Mouse (Mus musculus) spleen, postnatal 36 days (tissue): ENCODE measurements around the gene Slc26a1.
"Not testable (repeated sequence)": the region's sequence is repeated elsewhere in the genome, so short reads cannot be mapped to it uniquely, and the experiment has no call there.

ENCODE experiments used
- DNase-seq, 2 experiments: peaks; one replicate each; pipeline ENCODE4 v3.0.0; 2022; ENCODE audit warnings: low spot score in 2 of 2, mixed read lengths in 1 of 2

Slc26a1 gene

GRCm38 (mm10) chr5:108655891-108656650, 19.3 kb downstream of the Slc26a1 start:
- DNase-seq: no peak

GRCm38 (mm10) chr5:108655381-108655780, 20.0 kb downstream of the Slc26a1 start:
- no peak for DNase-seq

- DNase-seq: no peak
Measured at GRCm38 (mm10) chr5:108654444-108654990, 20.9 kb downstream of the Slc26a1 start.

- DNase-seq: no peak
Measured at GRCm38 (mm10) chr5:108653341-108653740, 22.0 kb downstream of the Slc26a1 start.

GRCm38 (mm10) chr5:108651823-108652222, 23.5 kb downstream of the Slc26a1 start:
- peak; percentile 66 to 71 for DNase-seq

GRCm38 (mm10) chr5:108651136-108651720, 24.1 kb downstream of the Slc26a1 start:
- DNase-seq: no peak

- DNase-seq: no peak
Measured at GRCm38 (mm10) chr5:108650341-108650740, 25.0 kb downstream of the Slc26a1 start.

- DNase-seq: no peak
Measured at GRCm38 (mm10) chr5:108648937-108649576, 26.3 kb downstream of the Slc26a1 start.

GRCm38 (mm10) chr5:108647820-108648465, 27.4 kb downstream of the Slc26a1 start:
- DNase-seq: no peak

- no peak for DNase-seq
Measured at GRCm38 (mm10) chr5:108647311-108647710, 28.1 kb downstream of the Slc26a1 start.

- DNase-seq: no peak
Measured at GRCm38 (mm10) chr5:108646343-108646660, 29.1 kb downstream of the Slc26a1 start.

- DNase-seq: no peak
Measured at GRCm38 (mm10) chr5:108645651-108646342, 29.6 kb downstream of the Slc26a1 start.

GRCm38 (mm10) chr5:108643674-108644073, 31.7 kb downstream of the Slc26a1 start:
- no peak for DNase-seq

- no peak for DNase-seq
Measured at GRCm38 (mm10) chr5:108636172-108636571, 39.2 kb downstream of the Slc26a1 start.

- DNase-seq: not testable (repeated sequence)
Measured at GRCm38 (mm10) chr5:108634088-108634487, 41.3 kb downstream of the Slc26a1 start.

- no peak for DNase-seq
Measured at GRCm38 (mm10) chr5:108633676-108634075, 41.7 kb downstream of the Slc26a1 start.

GRCm38 (mm10) chr5:108629634-108630483, 45.5 kb downstream of the Slc26a1 start, which contains the start of the genes Gak and Tmem175:
TSS of gene Gak (minus strand) at chr5:108629755.
TSS of gene Tmem175 (plus strand) at chr5:108629770.
- peak; percentile 92 to 94 for DNase-seq

GRCm38 (mm10) chr5:108628891-108629633, 46.3 kb downstream of the Slc26a1 start:
- peak in 1 of 2 experiments; percentile 9 for DNase-seq

- no peak for DNase-seq
Measured at GRCm38 (mm10) chr5:108626050-108626660, 49.2 kb downstream of the Slc26a1 start.
